Mouse (Mus musculus) A20 (cell line): ENCODE measurements at regions not wholly inside any gene's neighbourhood (a gene's known extent, or its start where the extent isn't known, plus 50 kb on each side); places are given as distances from the start of the nearest gene placed in this dataset.
"Not testable (repeated sequence)": the region's sequence is repeated elsewhere in the genome, so short reads cannot be mapped to it uniquely, and the experiment has no call there.

Experiments used
- DNase-seq: peaks from one replicate; pipeline ENCODE4 v3.0.0-alpha.2; 2011; ENCODE audit warnings: low read depth, low spot score

- DNase-seq, result no peak
These were observed 142.7 kb upstream of the Gnai1 start for GRCm38 (mm10) chr5:18502831-18503230.

DNA sequence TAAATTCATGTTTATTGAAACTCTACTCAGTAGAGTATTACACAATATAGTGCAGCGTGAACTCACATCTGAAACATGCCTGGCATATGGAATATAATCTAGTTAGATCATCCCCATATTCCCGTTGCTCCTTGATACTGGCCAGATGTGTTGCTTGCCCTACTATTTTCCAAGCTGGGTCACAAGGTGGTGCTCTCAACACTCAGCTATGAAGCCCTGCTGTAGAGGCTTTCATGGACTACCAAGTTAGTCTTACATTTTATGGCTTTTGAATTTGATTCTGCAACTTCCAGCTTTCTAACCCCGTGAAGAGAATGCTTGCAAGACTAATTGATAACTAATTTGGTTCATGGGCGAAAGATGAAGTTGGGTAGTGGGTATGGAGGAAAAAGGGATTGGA is 134.2 kb upstream of the Gnai1 start:
- no peak for DNase-seq

DNA sequence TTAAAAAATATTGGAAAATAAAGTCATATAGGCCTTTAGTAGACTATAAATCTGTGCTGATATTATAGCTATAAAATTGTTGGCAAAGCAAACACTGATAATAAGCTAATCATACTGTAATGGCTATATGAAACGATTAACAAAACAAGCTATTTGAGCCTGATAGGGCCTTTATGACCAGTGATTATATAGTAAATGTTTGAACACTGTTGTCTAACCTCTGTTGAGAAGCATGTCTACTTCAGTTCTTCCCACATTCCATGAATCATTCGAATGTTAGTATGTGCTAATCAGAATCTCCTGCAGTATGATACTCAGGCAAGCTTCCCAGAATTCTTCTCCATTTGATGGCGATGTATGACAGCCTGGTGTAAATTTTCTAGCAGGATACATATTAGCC is 129.6 kb upstream of the Gnai1 start:
- no peak for DNase-seq

GRCm38 (mm10) chr5:18487076-18487772 is 127.1 kb upstream of the Gnai1 start:
- DNase-seq, result no peak

GRCm38 (mm10) chr5:18484376-18484775 is 124.2 kb upstream of the Gnai1 start:
- DNase-seq, result no peak

DNA sequence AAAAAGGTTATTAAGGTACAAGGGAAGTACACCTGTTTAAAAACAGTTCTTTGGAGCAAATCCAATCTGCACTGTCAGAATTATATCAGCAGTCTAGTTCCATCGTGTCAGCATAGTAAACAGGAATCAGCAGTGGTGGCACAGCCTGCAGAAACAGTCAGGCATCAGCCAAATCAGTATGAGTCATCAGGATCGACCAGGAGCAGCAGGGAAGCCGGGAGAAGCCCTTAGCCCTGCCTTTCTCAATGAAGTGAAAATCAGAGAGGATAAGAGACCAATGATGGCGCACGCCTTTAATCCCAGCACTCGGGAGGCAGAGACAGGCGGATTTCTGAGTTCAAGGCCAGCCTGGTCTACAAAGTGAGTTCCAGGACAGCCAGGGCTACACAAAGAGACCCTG is 118.3 kb upstream of the Gnai1 start:
- no peak for DNase-seq

GRCm38 (mm10) chr5:18477372-18478017 is 117.3 kb upstream of the Gnai1 start:
- DNase-seq, result no peak

GRCm38 (mm10) chr5:18472114-18472513 is 112.0 kb upstream of the Gnai1 start:
- peak; percentile 4 for DNase-seq

DNA sequence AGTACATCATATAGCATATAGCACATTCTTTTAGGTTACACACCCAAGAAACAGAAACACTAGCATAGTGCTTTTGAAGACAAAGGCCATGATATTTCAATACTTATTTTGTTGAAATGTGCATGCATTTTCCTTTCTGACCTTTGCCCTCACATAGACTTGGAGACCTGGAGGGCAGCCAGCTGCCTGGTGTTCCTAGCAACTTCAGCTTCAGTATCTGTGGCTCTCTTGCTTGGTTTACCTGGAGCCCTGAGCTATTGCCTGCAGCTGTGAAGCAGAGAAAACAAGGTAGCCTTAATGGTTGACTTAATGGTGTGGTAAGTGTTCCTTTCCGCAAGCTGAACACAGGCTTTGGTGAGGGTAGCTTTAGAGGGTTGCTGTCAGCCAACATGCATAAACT is 97.6 kb upstream of the Gnai1 start:
- DNase-seq, result no peak

GRCm38 (mm10) chr5:18456196-18456595 is 96.0 kb upstream of the Gnai1 start:
- DNase-seq, result no peak

DNA sequence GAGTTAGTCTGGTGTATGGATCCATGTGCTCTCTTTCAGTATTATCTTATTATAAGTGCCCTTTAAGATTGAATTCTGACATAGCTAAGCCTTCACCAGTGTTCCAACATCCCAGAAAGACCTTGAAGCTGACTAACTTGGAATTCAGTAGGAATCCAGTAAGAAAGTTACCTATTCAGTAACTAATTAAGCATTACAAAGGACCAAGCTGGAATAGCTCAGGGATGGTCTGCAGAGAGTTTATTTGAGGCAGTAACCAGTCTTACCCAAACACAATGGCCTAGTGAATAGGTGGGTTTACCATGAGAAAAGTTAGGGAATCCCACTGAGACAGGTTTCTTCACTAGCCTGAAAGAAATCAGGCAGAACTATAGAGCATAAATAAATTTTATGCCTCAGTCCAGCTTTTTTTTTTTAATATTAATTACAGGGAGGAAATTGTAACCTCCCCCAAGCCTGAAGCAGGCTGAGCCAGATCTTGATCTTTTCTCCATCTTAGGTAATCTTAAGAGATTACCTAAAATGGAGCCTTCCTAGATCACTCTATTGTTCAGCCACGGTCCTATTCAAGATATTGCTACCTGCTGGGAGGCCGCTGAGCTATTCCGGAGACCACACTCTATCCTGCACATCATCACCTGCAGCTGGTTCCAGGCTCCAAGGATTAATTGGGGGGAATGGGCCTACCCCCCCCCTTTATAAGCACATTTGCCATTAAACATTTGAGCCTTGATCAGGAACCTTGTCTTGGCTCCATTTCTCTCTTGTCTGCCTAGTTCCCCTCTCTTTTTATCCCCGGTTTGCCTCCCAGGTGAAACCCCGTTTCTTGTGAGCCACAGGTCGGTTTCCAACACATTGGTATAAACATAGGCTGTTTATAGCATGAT is 93.0 kb upstream of the Gnai1 start:
- DNase-seq, result not testable (repeated sequence)

DNA sequence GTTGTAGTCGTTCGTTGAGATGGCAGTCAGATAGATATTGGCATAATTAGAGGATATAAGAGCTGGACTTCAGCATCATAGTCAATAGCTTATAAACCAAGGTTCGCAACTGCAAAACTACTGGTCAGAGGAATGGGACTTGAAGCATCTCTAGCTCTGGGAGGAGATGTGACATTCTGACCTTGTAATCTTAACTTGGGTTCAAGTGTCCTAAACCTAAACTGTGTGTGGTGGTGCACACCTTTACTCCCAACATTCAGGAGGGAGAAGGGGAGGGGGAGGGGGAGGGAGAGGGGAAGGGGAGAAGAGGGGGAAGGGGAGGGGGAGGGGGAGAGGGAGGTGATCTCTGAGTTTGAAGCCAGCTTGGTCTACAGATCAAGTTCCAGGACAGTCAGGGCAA is 89.1 kb upstream of the Gnai1 start:
- no peak for DNase-seq

GRCm38 (mm10) chr5:18448330-18448670 is 88.1 kb upstream of the Gnai1 start:
- no peak for DNase-seq

DNA sequence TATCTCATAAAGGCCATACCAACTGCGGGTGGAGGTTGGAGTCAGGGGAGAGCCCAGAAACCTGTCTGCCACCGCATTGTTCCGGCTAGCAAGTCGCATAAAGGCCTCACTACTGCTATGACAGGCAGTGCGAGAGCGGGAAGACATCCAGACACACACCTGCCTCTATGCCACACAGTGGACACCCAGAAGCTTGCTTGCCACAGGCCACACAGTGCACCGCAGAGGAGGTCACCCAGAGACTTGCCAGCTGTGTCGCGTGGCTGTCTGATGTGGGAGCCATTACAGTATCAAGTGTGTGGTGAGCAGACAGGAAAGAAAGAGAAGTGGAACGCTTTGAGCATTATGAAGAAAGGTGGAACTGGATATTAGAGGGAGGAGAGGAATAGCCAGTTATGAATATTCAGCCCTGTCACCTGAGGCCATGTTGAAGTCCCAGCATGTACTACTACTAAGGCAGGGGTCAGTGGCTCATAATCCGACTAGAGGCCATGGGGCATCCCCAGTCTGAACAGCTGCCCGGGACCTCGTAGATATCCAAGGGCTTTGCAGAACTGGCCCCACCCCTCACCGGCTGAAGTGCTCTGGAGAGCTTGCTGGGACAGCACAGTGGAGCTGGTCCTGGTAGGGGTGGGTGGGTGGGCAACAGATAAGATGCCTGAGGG is 87.6 kb upstream of the Gnai1 start:
- no peak for DNase-seq

- DNase-seq, result peak; percentile 52
These were observed 85.8 kb upstream of the Gnai1 start for GRCm38 (mm10) chr5:18445969-18446368.

DNA sequence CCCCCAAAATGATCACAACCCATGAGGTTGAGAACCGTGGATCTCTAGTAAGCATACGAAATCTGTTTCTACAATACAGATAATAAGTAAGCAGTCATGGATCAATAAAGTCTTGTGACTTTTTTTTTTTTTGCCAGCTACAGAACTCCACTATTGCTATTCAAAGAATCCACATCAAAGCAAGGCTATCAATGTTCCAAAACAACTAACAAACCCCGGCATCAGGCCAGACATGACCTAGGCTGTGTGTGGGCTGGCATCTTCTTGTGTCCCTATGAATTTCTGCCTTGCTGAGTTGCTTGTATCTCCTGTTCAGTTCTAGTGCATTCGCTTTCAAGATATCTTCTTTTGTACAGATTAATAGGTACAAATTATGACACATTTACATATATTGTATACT is 79.8 kb upstream of the Gnai1 start:
- no peak for DNase-seq

DNA sequence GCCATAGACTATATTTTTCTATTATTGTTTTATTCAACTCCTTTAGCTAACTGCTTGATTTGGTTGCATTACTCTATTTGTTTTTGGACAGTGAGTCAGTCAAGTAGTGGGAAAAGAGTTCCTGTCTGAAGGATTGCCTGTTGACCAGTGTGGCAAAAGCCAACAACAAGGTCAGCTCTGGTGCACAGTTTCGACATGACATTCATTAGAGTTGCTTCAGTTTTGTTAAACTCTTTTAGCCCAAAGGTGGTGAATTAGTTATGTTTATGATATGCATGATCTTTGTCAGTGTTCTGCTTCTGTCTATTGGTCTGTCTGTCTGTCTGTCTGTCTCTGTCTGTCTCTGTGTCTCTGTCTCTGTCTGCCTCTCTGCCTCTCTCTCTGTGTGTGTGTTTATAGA is 79.1 kb upstream of the Gnai1 start:
- no peak for DNase-seq

GRCm38 (mm10) chr5:18436099-18436748 is 76.1 kb upstream of the Gnai1 start:
- DNase-seq, result no peak

DNA sequence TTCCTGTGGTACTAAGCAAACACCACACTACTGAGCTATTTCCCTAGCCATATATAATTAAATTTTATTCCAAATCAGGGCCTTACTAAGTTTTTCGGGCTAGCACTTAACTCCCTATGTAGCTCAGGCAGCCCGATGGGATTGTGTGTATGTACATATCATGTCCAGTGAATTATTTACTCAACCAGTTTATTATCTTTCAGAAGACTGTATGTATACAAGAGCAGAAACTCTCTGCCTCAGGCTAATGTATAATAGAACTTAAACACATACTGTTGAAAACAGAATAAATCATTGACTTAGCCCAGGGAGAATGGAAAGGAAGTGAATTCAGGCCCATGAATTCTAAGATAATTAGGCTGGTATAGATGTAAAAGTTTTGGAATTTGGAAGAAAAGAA is 74.1 kb upstream of the Gnai1 start:
- no peak for DNase-seq

DNA sequence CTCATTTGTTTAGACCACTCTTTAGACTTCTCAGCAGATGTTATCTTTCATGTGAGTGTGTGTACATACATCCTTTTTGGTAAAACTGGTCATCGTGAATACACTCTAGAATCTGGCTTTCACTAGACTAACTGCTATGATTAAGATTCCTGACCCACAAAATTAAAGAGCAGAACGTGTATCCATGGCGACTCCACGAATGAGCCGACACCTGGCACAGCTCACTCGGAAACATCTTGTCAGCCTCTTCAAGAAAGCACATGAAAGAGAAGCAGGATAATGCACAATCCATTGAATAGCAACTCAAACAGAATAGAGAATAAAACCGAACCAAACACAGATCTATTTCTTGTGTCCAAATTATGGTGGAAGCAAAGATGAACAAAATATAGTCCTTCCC is 73.1 kb upstream of the Gnai1 start:
- DNase-seq, result no peak

DNA sequence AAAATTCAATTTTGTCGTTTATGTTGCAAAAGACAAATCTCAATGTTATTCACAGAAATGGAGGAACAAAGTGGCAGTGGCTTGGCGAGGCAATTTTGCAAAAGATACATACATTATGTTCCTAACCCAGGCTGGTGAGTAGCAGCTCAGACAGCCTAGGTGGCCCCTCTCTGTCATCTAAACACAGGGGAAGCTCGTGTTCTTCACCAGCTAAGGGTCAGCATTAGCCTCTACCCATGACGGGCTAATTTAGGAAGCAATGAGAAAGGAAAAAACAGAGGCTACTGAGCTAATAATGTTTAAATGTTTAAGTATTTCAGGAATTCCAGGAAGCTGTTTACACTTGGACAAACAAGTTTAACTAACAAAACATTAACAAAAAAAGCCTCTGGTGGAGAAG is 64.9 kb upstream of the Gnai1 start:
- DNase-seq, result no peak

- no peak for DNase-seq
These were observed 54.7 kb upstream of the Gnai1 start for GRCm38 (mm10) chr5:18414892-18415291.
